Mouse (Mus musculus): Measurements from ENCODE around the gene 2310011J03Rik.

- no peak for TF ChIP-seq CTCF (IDR thresholded peaks at IDR 0.05; ENCODE audit: control insufficient read depth, insufficient read depth, low read length)
- TF ChIP-seq POLR2A (IDR thresholded peaks at IDR 0.05; ENCODE audit: borderline replicate concordance, control insufficient read depth, low read depth, low read length) = no peak
Measured at GRCm38 (mm10) chr10:80311560-80311959, 8.8 kb downstream of the 2310011J03Rik start.

Measured in bone marrow, adult 2 months (tissue).